Mouse (Mus musculus): ENCODE measurements at regions not wholly inside any gene's neighbourhood (a gene's known extent, or its start where the extent isn't known, plus 50 kb on each side); places are given as distances from the start of the nearest gene placed in this dataset.

DNA sequence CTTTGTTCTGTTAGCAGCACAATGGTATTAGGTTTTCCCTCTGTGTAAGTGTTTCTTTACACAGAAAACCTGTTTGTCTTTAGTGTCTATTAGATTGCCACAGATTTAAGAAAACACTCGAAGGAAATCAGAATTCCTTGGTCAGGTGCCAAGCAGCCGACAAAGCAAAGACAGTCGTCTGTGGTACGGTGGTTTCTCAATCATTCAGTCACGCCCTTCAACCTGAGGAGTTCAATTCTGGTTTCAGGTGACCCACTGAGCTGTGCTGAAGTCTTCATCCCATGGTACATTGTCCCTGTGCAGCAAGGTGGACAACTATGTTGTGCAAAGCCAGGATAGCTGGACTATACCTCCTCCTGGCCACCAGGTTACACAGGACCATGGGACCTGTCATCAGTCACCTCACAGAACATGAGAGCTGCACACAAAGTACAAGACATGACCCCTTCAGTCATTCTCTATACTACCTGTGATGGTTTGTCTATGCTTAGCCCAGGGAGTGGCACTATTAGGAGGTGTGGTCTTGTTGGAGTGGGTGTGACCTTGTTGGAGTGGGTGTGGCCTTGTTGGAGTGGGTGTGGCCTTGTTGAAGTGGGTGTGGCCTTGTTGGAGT lies 368.2 kb downstream of the Agtpbp1 start:
- TF ChIP-seq POLR2A (IDR thresholded peaks at IDR 0.05; ENCODE audit: insufficient read depth, low read depth, low read length) = no peak
- TF ChIP-seq CTCF (IDR thresholded peaks at IDR 0.05; ENCODE audit: insufficient read depth, low read depth, low read length) = no peak

All from olfactory bulb, adult 2 months (tissue).